Mouse (Mus musculus): ENCODE data around the gene Fbxl17. TPM values are rescaled to one million over a fixed set of nuclear protein-coding genes. Genes with fewer than 3 reads are reported as not detected.

The Fbxl17 gene
- polyA plus RNA-seq, 1 experiment from 2014 or later: 8.9 TPM

DNA sequence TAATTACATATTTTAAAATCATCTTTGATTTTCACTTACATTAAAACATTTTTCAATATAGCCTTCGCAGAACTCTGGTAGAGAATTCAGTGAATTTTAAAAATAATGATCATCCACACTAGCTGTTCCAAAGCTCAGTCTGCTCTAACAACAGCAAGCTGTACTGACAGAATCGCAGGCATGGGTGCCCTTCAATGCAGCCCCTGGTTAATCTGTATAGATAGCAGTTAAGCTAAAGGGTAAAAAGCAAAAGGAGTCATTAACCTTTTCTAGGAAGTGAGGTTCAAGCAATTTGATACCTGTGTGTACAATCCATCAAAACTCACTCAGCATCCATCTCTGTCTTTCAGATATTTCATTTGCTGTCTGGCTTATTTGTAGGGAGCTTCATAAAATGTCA is 273.4 kb downstream of the Fbxl17 start:
- ATAC-seq (no peak), DNase-seq (ENCODE audit: low spot score) (no peak)
- 44% methylated on average over 2 of the region's 2 CpGs for WGBS

DNA sequence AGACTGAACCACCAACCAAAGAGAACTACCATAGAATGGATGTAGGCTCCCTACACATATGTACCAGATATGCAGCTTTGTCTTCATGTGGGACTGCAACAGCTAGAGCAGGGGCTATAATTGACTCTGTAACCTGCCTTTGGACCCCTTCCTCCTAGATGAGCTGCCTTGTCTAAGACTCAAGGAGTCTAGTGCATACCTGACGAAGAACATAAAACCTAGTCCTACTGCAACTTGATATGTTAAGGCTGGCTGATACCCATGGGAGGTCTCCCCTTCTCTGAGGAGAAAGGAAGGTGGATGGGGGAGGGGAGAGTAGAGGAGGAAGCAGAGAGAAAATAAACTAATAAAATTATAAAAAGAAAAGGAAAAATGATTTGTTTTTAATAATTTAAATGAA is 273.9 kb downstream of the Fbxl17 start:
- no peak overlapping the region for H3K27ac ChIP-seq (ENCODE audit: low read depth, low read length)
- WGBS: 91% methylated on average over 1 of the region's 1 CpGs

More for the DNA sequence above, 273.4 kb downstream of the Fbxl17 start:
- Histone ChIP-seq H3K4me3 (ENCODE audit: low read depth, low read length) (no peak overlapping the region), H3K4me2 (ENCODE audit: low read length) (no peak overlapping the region), H3K27ac (ENCODE audit: low read depth, low read length) (no peak overlapping the region), H3K36me3 (ENCODE audit: control insufficient read depth, insufficient read depth, low read length) (no peaks in the 10 kb centered on the region), H3K9ac (ENCODE audit: low read length) (no peak overlapping the region), H3K9me3 (replicated peaks; ENCODE audit: control insufficient read depth, low read length) (no peaks in the 10 kb centered on the region), H3K4me1 (ENCODE audit: control insufficient read depth, insufficient read depth, low read length) (peaks cover 5% of the 10 kb centered on the region; the same call in 1 of the 2 replicates), H3K27me3 (replicated peaks; ENCODE audit: control insufficient read depth, insufficient read depth, low read length) (no peaks in the 10 kb centered on the region)

DNA sequence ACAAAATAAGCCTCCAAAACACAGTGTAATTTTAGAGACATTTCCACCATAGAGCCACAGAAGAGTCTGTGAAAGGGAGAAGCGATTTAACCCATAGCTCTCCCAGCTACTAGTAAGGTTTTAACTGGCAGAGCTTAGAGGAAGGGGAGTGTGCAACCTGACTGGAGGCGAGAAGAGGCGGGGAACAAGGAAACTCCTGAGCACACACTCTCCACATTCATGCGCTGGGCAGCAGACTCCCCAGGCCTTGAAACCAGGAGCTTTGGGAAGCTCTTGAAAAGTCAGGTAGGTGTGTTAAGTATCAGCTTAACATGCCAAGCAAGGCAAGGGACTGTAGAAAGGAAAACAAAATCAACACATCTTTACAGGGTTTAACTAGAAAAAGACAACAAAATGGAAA is 276.1 kb downstream of the Fbxl17 start:
- Histone ChIP-seq H3K4me2 (ENCODE audit: low read length) (no peak overlapping the region), H3K36me3 (ENCODE audit: control insufficient read depth, insufficient read depth, low read length) (no peaks in the 10 kb centered on the region), H3K9me3 (replicated peaks; ENCODE audit: control insufficient read depth, low read length) (no peaks in the 10 kb centered on the region), H3K27me3 (replicated peaks; ENCODE audit: control insufficient read depth, insufficient read depth, low read length) (no peaks in the 10 kb centered on the region), H3K4me3 (ENCODE audit: low read depth, low read length) (no peak overlapping the region), H3K27ac (ENCODE audit: low read depth, low read length) (no peak overlapping the region), H3K4me1 (ENCODE audit: control insufficient read depth, insufficient read depth, low read length) (no peaks in the 10 kb centered on the region), H3K9ac (ENCODE audit: low read length) (no peak overlapping the region)
- WGBS: 47% methylated on average over 4 of the region's 4 CpGs
- DNase-seq (ENCODE audit: low spot score): no peak
- ATAC-seq: no peak

More for the DNA sequence above, 273.9 kb downstream of the Fbxl17 start:
- peaks cover 5% of the 10 kb centered on the region; the same call in 1 of the 2 replicates for H3K4me1 ChIP-seq (ENCODE audit: control insufficient read depth, insufficient read depth, low read length)
- H3K36me3 ChIP-seq (ENCODE audit: control insufficient read depth, insufficient read depth, low read length): no peaks in the 10 kb centered on the region
- H3K4me2 ChIP-seq (ENCODE audit: low read length): no peak overlapping the region
- no peaks in the 10 kb centered on the region for H3K27me3 ChIP-seq (replicated peaks; ENCODE audit: control insufficient read depth, insufficient read depth, low read length)
- no peak overlapping the region for H3K9ac ChIP-seq (ENCODE audit: low read length)
- ATAC-seq: no peak
- no peak overlapping the region for H3K4me3 ChIP-seq (ENCODE audit: low read depth, low read length)
- DNase-seq (ENCODE audit: low spot score): no peak
- H3K9me3 ChIP-seq (replicated peaks; ENCODE audit: control insufficient read depth, low read length): no peaks in the 10 kb centered on the region

DNA sequence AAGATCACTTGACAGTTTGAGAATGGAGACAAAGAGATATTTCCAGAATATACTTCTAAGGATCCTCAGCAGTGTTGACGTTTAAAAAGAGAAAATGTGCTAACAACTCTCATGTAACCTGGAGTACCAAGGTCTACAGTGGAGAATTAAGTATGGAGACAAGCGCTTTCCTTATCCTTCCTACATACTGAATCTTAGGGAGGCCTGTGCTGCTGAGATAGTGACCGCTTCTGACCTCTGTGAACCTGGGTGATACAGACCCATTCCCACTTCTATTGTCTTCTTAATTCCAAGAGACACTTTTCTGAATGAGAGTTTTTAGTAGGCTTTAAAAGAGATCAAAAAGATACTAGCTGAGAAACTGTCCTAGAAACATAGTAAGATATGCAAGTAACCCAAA is 278.2 kb downstream of the Fbxl17 start:
- Histone ChIP-seq H3K4me1 (ENCODE audit: control insufficient read depth, insufficient read depth, low read length) (no peaks in the 10 kb centered on the region), H3K4me2 (ENCODE audit: low read length) (no peak overlapping the region), H3K36me3 (ENCODE audit: control insufficient read depth, insufficient read depth, low read length) (no peaks in the 10 kb centered on the region), H3K27ac (ENCODE audit: low read depth, low read length) (no peak overlapping the region), H3K9ac (ENCODE audit: low read length) (no peak overlapping the region), H3K27me3 (replicated peaks; ENCODE audit: control insufficient read depth, insufficient read depth, low read length) (no peaks in the 10 kb centered on the region), H3K4me3 (ENCODE audit: low read depth, low read length) (no peak overlapping the region), H3K9me3 (replicated peaks; ENCODE audit: control insufficient read depth, low read length) (no peaks in the 10 kb centered on the region)
- no peak for ATAC-seq
- no peak for DNase-seq (ENCODE audit: low spot score)
- 90% methylated on average over 3 of the region's 3 CpGs for WGBS

DNA sequence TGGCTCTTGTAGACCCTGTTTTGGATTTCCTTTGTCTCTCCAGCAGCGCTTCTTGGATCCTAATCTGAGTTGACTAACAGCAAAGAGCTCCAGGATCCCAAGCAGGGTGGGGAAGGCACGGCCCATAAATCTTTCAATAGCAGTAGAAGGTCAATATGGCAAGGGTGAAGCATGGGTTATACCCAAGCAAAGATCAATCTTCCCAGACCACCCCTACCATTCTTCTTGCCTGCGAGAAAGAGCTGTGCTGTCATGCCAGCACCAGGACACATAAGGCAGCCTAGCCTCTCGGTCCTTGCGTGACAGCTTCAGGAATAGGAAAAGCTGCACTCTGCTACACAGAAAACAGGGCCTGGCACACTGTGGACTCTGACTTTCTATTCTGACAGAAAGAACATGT is 279.0 kb downstream of the Fbxl17 start:
- Histone ChIP-seq H3K9me3 (replicated peaks; ENCODE audit: control insufficient read depth, low read length) (no peaks in the 10 kb centered on the region), H3K36me3 (ENCODE audit: control insufficient read depth, insufficient read depth, low read length) (no peaks in the 10 kb centered on the region), H3K4me1 (ENCODE audit: control insufficient read depth, insufficient read depth, low read length) (no peaks in the 10 kb centered on the region), H3K9ac (ENCODE audit: low read length) (no peak overlapping the region), H3K4me2 (ENCODE audit: low read length) (no peak overlapping the region), H3K27me3 (replicated peaks; ENCODE audit: control insufficient read depth, insufficient read depth, low read length) (no peaks in the 10 kb centered on the region), H3K27ac (ENCODE audit: low read depth, low read length) (no peak overlapping the region), H3K4me3 (ENCODE audit: low read depth, low read length) (no peak overlapping the region)
- DNase-seq (ENCODE audit: low spot score) (no peak), ATAC-seq (no peak)
- WGBS: 87% methylated on average over 5 of the region's 5 CpGs

DNA sequence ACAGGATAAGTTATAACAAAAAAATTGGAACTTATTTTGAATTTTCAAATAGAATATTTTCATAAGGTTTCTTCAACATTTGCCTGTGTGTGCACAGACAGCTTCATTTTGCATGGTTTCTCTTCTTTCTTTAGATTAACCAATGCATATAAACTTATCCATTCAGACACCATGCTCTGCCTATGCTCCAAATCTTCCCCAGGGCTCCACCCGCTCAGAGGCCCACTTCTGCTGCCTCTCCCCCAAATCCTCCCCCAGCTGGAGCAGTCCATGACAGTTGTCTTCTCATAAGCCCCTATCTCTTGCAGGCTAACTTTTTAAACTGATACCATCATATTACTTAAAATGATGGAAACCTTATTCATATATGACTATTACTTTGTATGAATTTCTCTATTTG is 282.8 kb downstream of the Fbxl17 start:
- no peak overlapping the region for H3K4me3 ChIP-seq (ENCODE audit: low read depth, low read length)
- H3K4me1 ChIP-seq (ENCODE audit: control insufficient read depth, insufficient read depth, low read length): no peaks in the 10 kb centered on the region
- ATAC-seq (no peak), DNase-seq (ENCODE audit: low spot score) (no peak)
- H3K4me2 ChIP-seq (ENCODE audit: low read length): no peak overlapping the region
- H3K9ac ChIP-seq (ENCODE audit: low read length): no peak overlapping the region
- H3K36me3 ChIP-seq (ENCODE audit: control insufficient read depth, insufficient read depth, low read length): no peaks in the 10 kb centered on the region
- H3K27ac ChIP-seq (ENCODE audit: low read depth, low read length): no peak overlapping the region
- no peaks in the 10 kb centered on the region for H3K9me3 ChIP-seq (replicated peaks; ENCODE audit: control insufficient read depth, low read length)
- WGBS: 100% methylated on average over 1 of the region's 1 CpGs
- H3K27me3 ChIP-seq (replicated peaks; ENCODE audit: control insufficient read depth, insufficient read depth, low read length): no peaks in the 10 kb centered on the region

DNA sequence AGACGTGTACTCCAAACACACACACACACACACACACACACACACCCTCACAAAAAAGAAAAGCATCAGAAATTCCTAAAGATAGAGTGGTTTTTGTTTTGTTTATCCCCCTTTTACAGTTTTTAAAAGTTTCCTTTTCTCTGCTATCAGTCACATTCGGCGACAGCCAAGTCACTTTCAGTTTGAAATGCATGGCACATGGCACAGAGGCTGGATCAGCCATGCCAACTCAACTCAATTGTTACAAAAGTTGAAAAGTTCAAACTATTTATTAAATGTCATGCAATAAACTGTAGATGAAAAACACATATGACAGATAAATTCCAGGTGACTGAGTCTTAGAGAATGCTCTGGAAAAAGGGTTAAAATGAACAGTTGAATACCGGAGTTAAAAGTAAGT is 287.8 kb downstream of the Fbxl17 start:
- Histone ChIP-seq H3K36me3 (ENCODE audit: control insufficient read depth, insufficient read depth, low read length) (no peaks in the 10 kb centered on the region), H3K4me3 (ENCODE audit: low read depth, low read length) (no peak overlapping the region), H3K4me2 (ENCODE audit: low read length) (no peak overlapping the region), H3K9me3 (replicated peaks; ENCODE audit: control insufficient read depth, low read length) (no peaks in the 10 kb centered on the region), H3K27me3 (replicated peaks; ENCODE audit: control insufficient read depth, insufficient read depth, low read length) (no peaks in the 10 kb centered on the region), H3K4me1 (ENCODE audit: control insufficient read depth, insufficient read depth, low read length) (no peaks in the 10 kb centered on the region), H3K9ac (ENCODE audit: low read length) (no peak overlapping the region), H3K27ac (ENCODE audit: low read depth, low read length) (no peak overlapping the region)
- 92% methylated on average over 4 of the region's 4 CpGs for WGBS
- DNase-seq (ENCODE audit: low spot score) (no peak), ATAC-seq (no peak)

DNA sequence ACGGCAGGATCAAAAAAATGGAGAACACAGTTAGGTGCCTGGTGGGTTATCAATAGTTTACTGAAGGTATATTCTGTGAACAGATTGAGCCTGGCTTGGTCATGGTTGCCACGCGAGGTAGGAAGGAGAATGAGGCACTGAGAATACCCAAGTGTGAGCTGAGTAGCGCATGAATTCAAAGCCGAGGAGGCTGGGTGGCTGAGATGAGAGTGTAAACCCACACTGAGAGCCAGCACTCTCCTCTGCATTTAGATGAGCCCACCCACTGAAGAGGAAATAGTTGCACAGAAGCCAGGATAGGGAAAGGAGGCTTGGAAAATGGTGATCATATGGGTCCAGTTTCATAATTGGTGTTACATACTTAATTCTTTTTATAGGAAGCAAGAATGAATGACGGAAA is 290.7 kb downstream of the Fbxl17 start:
- 83% methylated on average over 6 of the region's 6 CpGs for WGBS
- no peaks in the 10 kb centered on the region for H3K4me1 ChIP-seq (ENCODE audit: control insufficient read depth, insufficient read depth, low read length)
- DNase-seq (ENCODE audit: low spot score): no peak
- H3K36me3 ChIP-seq (ENCODE audit: control insufficient read depth, insufficient read depth, low read length): no peaks in the 10 kb centered on the region
- no peak overlapping the region for H3K4me2 ChIP-seq (ENCODE audit: low read length)
- H3K9ac ChIP-seq (ENCODE audit: low read length): no peak overlapping the region
- H3K9me3 ChIP-seq (replicated peaks; ENCODE audit: control insufficient read depth, low read length): no peaks in the 10 kb centered on the region
- no peaks in the 10 kb centered on the region for H3K27me3 ChIP-seq (replicated peaks; ENCODE audit: control insufficient read depth, insufficient read depth, low read length)
- no peak overlapping the region for H3K4me3 ChIP-seq (ENCODE audit: low read depth, low read length)
- H3K27ac ChIP-seq (ENCODE audit: low read depth, low read length): no peak overlapping the region
- ATAC-seq: no peak

DNA sequence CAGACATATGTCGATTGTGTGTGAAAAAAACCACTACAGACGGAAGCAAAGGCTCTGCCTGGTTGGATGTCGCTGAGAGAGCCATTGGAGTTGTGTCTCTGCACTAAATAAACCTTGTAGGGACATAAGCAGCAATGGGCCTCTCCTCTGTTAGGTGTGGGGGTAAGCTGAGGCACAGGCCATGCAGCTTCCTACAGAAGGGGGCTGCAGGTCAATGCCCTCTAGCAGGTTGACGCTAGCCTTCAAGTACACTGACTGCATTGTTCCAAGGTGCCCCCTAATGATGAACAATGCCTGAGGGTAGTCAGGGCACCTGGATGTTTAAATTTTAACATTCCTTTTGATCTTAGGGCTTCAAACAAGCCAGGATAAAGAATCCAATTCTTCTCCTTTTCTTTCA is 291.5 kb downstream of the Fbxl17 start:
- no peaks in the 10 kb centered on the region for H3K4me1 ChIP-seq (ENCODE audit: control insufficient read depth, insufficient read depth, low read length)
- no peaks in the 10 kb centered on the region for H3K27me3 ChIP-seq (replicated peaks; ENCODE audit: control insufficient read depth, insufficient read depth, low read length)
- WGBS: 88% methylated on average over 4 of the region's 4 CpGs
- H3K9me3 ChIP-seq (replicated peaks; ENCODE audit: control insufficient read depth, low read length): no peaks in the 10 kb centered on the region
- no peak overlapping the region for H3K27ac ChIP-seq (ENCODE audit: low read depth, low read length)
- no peak overlapping the region for H3K4me3 ChIP-seq (ENCODE audit: low read depth, low read length)
- no peak for DNase-seq (ENCODE audit: low spot score)
- H3K9ac ChIP-seq (ENCODE audit: low read length): no peak overlapping the region
- no peak overlapping the region for H3K4me2 ChIP-seq (ENCODE audit: low read length)
- no peaks in the 10 kb centered on the region for H3K36me3 ChIP-seq (ENCODE audit: control insufficient read depth, insufficient read depth, low read length)
- ATAC-seq: no peak
